Mouse (Mus musculus): ENCODE data around the gene Olfr57. TPM values are rescaled to one million over a fixed set of nuclear protein-coding genes. Genes with fewer than 3 reads are reported as not detected.
"Not testable (repeated sequence)": the region's sequence is repeated elsewhere in the genome, so short reads cannot be mapped to it uniquely, and the experiment has no call there.

Gene Olfr57
- not detected in 2 replicates for polyA plus RNA-seq (2012; rRNA removed)

DNA sequence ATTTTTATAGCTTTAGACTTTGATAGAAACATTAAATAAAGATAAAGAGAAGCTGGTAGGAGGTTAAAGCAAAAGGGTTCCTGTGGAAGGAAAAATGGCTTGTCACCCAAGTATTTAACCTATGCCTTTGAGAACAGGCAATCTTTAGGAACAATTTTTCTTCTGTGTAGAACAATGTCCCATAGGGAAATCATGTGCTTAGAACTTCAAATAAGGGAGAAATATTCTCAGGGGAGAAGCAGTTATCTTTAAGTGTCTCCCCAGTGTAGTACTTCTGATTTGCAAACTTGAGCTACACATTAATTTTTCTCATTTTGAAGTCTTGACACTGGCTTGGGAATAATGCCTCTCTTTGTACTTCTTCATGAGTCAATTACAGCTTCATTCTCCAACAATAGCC lies at the start of gene Olfr57:
Gene Olfr57 (plus strand): TSS at position 301 of the 400 bp plus-strand sequence.
- Histone ChIP-seq H3K36me3 (ENCODE audit: control insufficient read depth, insufficient read depth, low read length) (no peaks in the 10 kb centered on the region), H3K4me1 (ENCODE audit: control insufficient read depth, insufficient read depth, low read length) (no peaks in the 10 kb centered on the region), H3K27me3 (replicated peaks; ENCODE audit: control insufficient read depth, insufficient read depth, low read length) (no peaks in the 10 kb centered on the region), H3K4me3 (ENCODE audit: insufficient read depth, low read depth, low read length) (no peak within 1 kb of the TSS), H3K27ac (ENCODE audit: insufficient read depth, low read depth, low read length) (no peak within 1 kb of the TSS)
- no peak for TF ChIP-seq POLR2A (IDR thresholded peaks at IDR 0.05; ENCODE audit: low read depth, low read length)
- no peak for TF ChIP-seq CTCF (conservative IDR thresholded peaks at IDR 0.05; ENCODE audit: insufficient read depth, insufficient read length, low read depth, low read length)
- DNase-seq: no peak

DNA sequence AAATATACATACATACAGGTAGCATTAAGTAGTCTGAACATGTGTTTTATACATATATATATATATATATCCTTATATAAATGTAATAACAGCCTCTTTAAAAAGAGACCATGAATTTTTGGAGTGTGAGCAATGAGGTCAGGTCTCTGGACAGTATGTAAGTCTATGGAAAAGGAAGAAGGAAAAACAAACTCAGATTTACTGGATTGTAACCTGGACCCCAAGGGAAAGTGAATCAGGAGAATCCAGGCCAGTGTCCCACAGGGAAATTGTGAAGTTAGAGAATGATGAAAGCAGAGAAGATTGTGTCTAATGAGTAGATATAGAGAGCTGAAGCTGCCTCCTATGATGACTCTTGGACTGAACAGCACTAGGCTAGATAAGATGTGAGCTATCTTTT lies 47.8 kb upstream of the Olfr57 start, which contains the start of gene Olfr1352:
Gene Olfr1352 (plus strand): TSS at position 301 of the 400 bp plus-strand sequence.
- Histone ChIP-seq H3K4me3 (ENCODE audit: insufficient read depth, low read depth, low read length) (no peak within 1 kb of the TSS), H3K4me1 (ENCODE audit: control insufficient read depth, insufficient read depth, low read length) (no peaks in the 10 kb centered on the region), H3K27me3 (replicated peaks; ENCODE audit: control insufficient read depth, insufficient read depth, low read length) (no peaks in the 10 kb centered on the region), H3K36me3 (ENCODE audit: control insufficient read depth, insufficient read depth, low read length) (no peaks in the 10 kb centered on the region), H3K27ac (ENCODE audit: insufficient read depth, low read depth, low read length) (no peak within 1 kb of the TSS)
- DNase-seq: no peak
- TF ChIP-seq POLR2A (IDR thresholded peaks at IDR 0.05; ENCODE audit: low read depth, low read length) (no peak), CTCF (conservative IDR thresholded peaks at IDR 0.05; ENCODE audit: insufficient read depth, insufficient read length, low read depth, low read length) (no peak)

DNA sequence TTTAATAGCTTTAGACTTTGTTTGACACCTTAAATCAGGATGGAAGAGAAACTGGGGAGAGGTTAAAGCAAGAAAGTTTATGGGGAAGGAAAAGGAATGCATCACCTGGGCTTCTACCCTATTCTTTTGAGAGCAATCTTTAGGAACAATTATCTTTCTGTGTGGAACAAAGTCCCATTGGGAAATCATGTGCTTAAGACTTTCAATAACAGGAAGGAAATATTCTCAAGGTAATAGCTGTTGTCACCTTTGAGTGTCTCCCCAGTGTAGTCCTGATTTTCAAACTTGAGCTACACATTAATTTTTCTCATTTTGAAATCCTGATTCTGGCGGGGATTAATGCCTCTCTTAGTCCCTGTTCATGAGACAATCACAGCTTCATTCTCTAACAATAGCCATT lies 16.4 kb upstream of the Olfr57 start, which contains the start of gene Olfr1351:
Gene Olfr1351 (plus strand): TSS at position 301 of the 400 bp plus-strand sequence.
- Histone ChIP-seq H3K4me3 (ENCODE audit: insufficient read depth, low read depth, low read length) (no peak within 1 kb of the TSS), H3K4me1 (ENCODE audit: control insufficient read depth, insufficient read depth, low read length) (no peaks in the 10 kb centered on the region), H3K36me3 (ENCODE audit: control insufficient read depth, insufficient read depth, low read length) (no peaks in the 10 kb centered on the region), H3K27me3 (replicated peaks; ENCODE audit: control insufficient read depth, insufficient read depth, low read length) (no peaks in the 10 kb centered on the region), H3K27ac (ENCODE audit: insufficient read depth, low read depth, low read length) (no peak within 1 kb of the TSS)
- WGBS: 73% methylated on average over 1 of the region's 1 CpGs
- TF ChIP-seq POLR2A (IDR thresholded peaks at IDR 0.05; ENCODE audit: low read depth, low read length): no peak
- TF ChIP-seq CTCF (conservative IDR thresholded peaks at IDR 0.05; ENCODE audit: insufficient read depth, insufficient read length, low read depth, low read length): no peak
- DNase-seq: no peak

DNA sequence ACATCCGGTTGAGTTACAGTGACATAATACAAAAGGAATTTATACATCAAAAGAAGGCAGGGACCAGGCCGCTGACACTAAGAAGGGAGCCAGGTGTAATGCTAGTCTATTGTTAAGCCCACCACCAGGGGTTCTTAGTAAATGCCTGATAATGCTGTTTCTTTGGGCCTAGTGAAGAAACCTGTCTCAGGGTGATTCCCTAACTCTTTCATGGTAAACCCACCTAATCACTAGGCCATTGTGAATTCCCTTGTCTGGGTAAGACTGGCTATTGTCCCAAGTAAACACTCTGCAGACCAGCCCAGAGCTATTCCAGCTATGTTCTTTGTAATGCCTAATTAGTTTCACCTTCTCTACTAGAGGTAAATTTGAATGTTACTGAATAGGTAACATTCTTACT lies 13.9 kb downstream of the Olfr57 start:
- H3K27me3 ChIP-seq (replicated peaks; ENCODE audit: control insufficient read depth, insufficient read depth, low read length); H3K27ac ChIP-seq (ENCODE audit: insufficient read depth, low read depth, low read length); H3K4me1 ChIP-seq (ENCODE audit: control insufficient read depth, insufficient read depth, low read length); DNase-seq; H3K4me3 ChIP-seq (ENCODE audit: insufficient read depth, low read depth, low read length); H3K36me3 ChIP-seq (ENCODE audit: control insufficient read depth, insufficient read depth, low read length): not testable (repeated sequence)
- WGBS: 91% methylated on average over 2 of the region's 2 CpGs

DNA sequence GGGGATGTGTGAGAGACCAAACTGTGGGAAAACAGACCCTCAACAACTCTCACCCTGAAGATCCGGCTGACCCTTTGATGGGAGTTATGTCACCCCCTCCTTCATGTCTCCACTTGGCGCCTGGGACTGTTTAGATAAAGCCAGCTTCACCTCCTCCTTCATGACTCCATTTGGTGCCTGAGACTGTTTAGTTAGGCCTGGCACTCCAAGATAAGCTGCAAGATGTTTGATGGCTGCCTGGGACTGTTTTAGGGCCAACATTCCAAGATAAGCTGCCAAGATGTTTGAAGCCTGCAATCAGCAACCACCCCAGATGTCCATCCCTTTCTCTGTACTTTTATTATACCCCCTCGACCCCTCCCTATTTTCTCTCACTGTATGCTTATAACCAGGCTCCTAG lies 28.8 kb downstream of the Olfr57 start:
- H3K4me1 ChIP-seq (ENCODE audit: control insufficient read depth, insufficient read depth, low read length); H3K27ac ChIP-seq (ENCODE audit: insufficient read depth, low read depth, low read length); DNase-seq; H3K36me3 ChIP-seq (ENCODE audit: control insufficient read depth, insufficient read depth, low read length); H3K27me3 ChIP-seq (replicated peaks; ENCODE audit: control insufficient read depth, insufficient read depth, low read length); H3K4me3 ChIP-seq (ENCODE audit: insufficient read depth, low read depth, low read length): not testable (repeated sequence)
- WGBS: 76% methylated on average over 3 of the region's 3 CpGs

Other genes starting within 250 kb of the Olfr57 start
- 0.16 and 0.39 TPM in 2 replicates for gene Slc1a6, start 248.2 kb upstream of the Olfr57 start, polyA plus RNA-seq (2012; rRNA removed)
- gene Olfr1356, start 176.6 kb upstream of the Olfr57 start, polyA plus RNA-seq (2012; rRNA removed): not detected in 2 replicates
- gene Olfr1355, start 153.2 kb upstream of the Olfr57 start, polyA plus RNA-seq (2012; rRNA removed): not detected in 2 replicates
- gene Olfr1354, start 115.6 kb upstream of the Olfr57 start, polyA plus RNA-seq (2012; rRNA removed): not detected in 2 replicates
- not detected in 2 replicates for gene Olfr8, start 78.1 kb upstream of the Olfr57 start, polyA plus RNA-seq (2012; rRNA removed)
- gene Olfr1353, start 65.4 kb upstream of the Olfr57 start, polyA plus RNA-seq (2012; rRNA removed): not detected in 2 replicates
- gene Olfr1352, start 47.7 kb upstream of the Olfr57 start, polyA plus RNA-seq (2012; rRNA removed): not detected in 2 replicates
- gene Olfr1351, start 16.3 kb upstream of the Olfr57 start, polyA plus RNA-seq (2012; rRNA removed): not detected in 2 replicates
- 0.90 and 1.7 TPM in 2 replicates for gene 2610008E11Rik, start 68.9 kb downstream of the Olfr57 start, polyA plus RNA-seq (2012; rRNA removed)
- gene Vmn2r80, start 120.0 kb downstream of the Olfr57 start, polyA plus RNA-seq (2012; rRNA removed): not detected in 2 replicates
- gene Vmn2r81, start 219.0 kb downstream of the Olfr57 start, polyA plus RNA-seq (2012; rRNA removed): not detected in 2 replicates